16 mouse cellular contexts compared by ENCODE assay signal in the genomic region with DNA sequence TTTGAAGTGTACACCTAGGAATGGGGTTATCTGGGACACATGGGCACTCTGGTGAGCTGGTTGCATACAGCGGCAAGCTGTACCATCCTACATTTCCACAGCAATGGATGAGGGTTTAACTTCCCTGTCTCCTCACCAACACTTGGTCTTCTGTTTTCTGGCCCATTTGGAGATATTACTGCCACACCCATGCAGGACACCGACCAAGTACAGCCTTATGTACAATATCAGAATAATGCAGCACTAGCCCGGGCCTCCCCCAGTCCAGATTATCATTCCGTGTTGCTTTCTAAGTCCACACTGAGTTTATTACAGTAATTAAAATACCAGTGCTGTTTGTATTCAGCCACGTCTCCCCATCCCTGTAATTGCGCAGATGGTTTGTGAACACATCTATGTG.
"Had no signal": no experiment of that assay in that cellular context is flagged by ENCODE, and none has a peak within 500 bp of the region (broad histone marks: within the 10 kb centered on the region; RNA-seq: fewer than 3 reads in every experiment).

No protein-coding gene starts in this region.

- H3K27me3 ChIP-seq: kidney, embryonic 15.5 days; limb, embryonic 15.5 days; megakaryocyte, embryonic 14.5 days; midbrain, embryonic 12.5 days; neural tube, embryonic 13.5 days; stomach, embryonic 15.5 days had no signal

- H3K4me2 ChIP-seq: kidney, embryonic 15.5 days; limb, embryonic 15.5 days; lung, embryonic 14.5 days; midbrain, embryonic 12.5 days; neural tube, embryonic 13.5 days; stomach, embryonic 15.5 days had no signal

- H3K27ac ChIP-seq: kidney, embryonic 15.5 days; left cerebral cortex, adult 2 months; limb, embryonic 15.5 days; midbrain, embryonic 12.5 days; neural tube, embryonic 13.5 days; stomach, embryonic 15.5 days had no signal

- H3K4me3 ChIP-seq: kidney, embryonic 15.5 days; left cerebral cortex, adult 2 months; limb, embryonic 15.5 days; megakaryocyte, embryonic 14.5 days; midbrain, embryonic 12.5 days; neural tube, embryonic 13.5 days; stomach, embryonic 15.5 days had no signal

- DNase-seq: kidney, adult 2 months; kidney, postnatal 25 days; lung, embryonic 14.5 days; lung, postnatal 10 days; lung, postnatal 4 days; right cerebral cortex, postnatal 14 days; thymus, adult 2 months; thymus, postnatal 36 days had no signal

- H3K9me3 ChIP-seq: kidney, embryonic 15.5 days; limb, embryonic 15.5 days; megakaryocyte, embryonic 14.5 days; midbrain, embryonic 12.5 days; neural tube, embryonic 13.5 days; stomach, embryonic 15.5 days had no signal

- H3K9ac ChIP-seq: kidney, embryonic 15.5 days; limb, embryonic 15.5 days; lung, embryonic 14.5 days; midbrain, embryonic 12.5 days; neural tube, embryonic 13.5 days; stomach, embryonic 15.5 days had no signal

- H3K36me3 ChIP-seq: kidney, embryonic 15.5 days; limb, embryonic 15.5 days; midbrain, embryonic 12.5 days; neural tube, embryonic 13.5 days; stomach, embryonic 15.5 days had no signal

- ATAC-seq: midbrain, embryonic 16.5 days had no signal
